Mouse (Mus musculus) cerebellum, adult 8-10 months (tissue): ENCODE measurements around the gene Guk1.

Experiments used
- DNase-seq: peaks from one replicate; pipeline ENCODE4 v3.0.0; 2022

The Guk1 gene

GRCm38 (mm10) chr11:59209580-59209979 is 17.6 kb upstream of the Guk1 start:
- DNase-seq = peak; percentile 47

GRCm38 (mm10) chr11:59209003-59209441 is 17.0 kb upstream of the Guk1 start:
- peak; percentile 54 for DNase-seq

- peak; percentile 94 for DNase-seq
Measured at GRCm38 (mm10) chr11:59208153-59208831, 16.3 kb upstream of the Guk1 start, which contains the start of gene 2310033P09Rik. Gene 2310033P09Rik, plus strand, starts transcription at chr11:59208321.

GRCm38 (mm10) chr11:59202081-59202995 is 10.3 kb upstream of the Guk1 start, which contains the start of gene Mrpl55:
Gene Mrpl55, plus strand, starts transcription at chr11:59202486.
- peak; percentile 90 for DNase-seq

GRCm38 (mm10) chr11:59201216-59202002 is 9.4 kb upstream of the Guk1 start:
- DNase-seq = no peak

- no peak for DNase-seq
Measured at GRCm38 (mm10) chr11:59196230-59196629, 4.2 kb upstream of the Guk1 start.

GRCm38 (mm10) chr11:59191231-59192058 is 567 bp downstream of the Guk1 start:
- peak; percentile 88 for DNase-seq

- no peak for DNase-seq
Measured at GRCm38 (mm10) chr11:59187706-59188105, 4.3 kb downstream of the Guk1 start.

GRCm38 (mm10) chr11:59185490-59185889 is 6.5 kb downstream of the Guk1 start:
- DNase-seq = no peak

- DNase-seq = no peak
Measured at GRCm38 (mm10) chr11:59183821-59184220, 8.2 kb downstream of the Guk1 start.

GRCm38 (mm10) chr11:59182864-59183331 is 9.1 kb downstream of the Guk1 start, which contains the start of gene Gjc2:
Gene Gjc2, minus strand, starts transcription at chr11:59183213.
- DNase-seq = no peak

GRCm38 (mm10) chr11:59176921-59177320 is 15.1 kb downstream of the Guk1 start:
- DNase-seq = no peak

GRCm38 (mm10) chr11:59176475-59176874 is 15.5 kb downstream of the Guk1 start:
- DNase-seq = no peak

GRCm38 (mm10) chr11:59174189-59174838 is 17.7 kb downstream of the Guk1 start:
- no peak for DNase-seq

GRCm38 (mm10) chr11:59170549-59170948 is 21.5 kb downstream of the Guk1 start:
- no peak for DNase-seq

- no peak for DNase-seq
Measured at GRCm38 (mm10) chr11:59169807-59170206, 22.2 kb downstream of the Guk1 start.

GRCm38 (mm10) chr11:59165616-59166241 is 26.3 kb downstream of the Guk1 start:
- no peak for DNase-seq

- no peak for DNase-seq
Measured at GRCm38 (mm10) chr11:59164384-59164783, 27.6 kb downstream of the Guk1 start.

GRCm38 (mm10) chr11:59163255-59164236 is 28.5 kb downstream of the Guk1 start, which contains the start of gene Iba57:
Gene Iba57, minus strand, starts transcription at chr11:59163739.
- DNase-seq = peak; percentile 98
